Comparison of ENCODE assay signal across 13 mouse cellular contexts in the genomic region with DNA sequence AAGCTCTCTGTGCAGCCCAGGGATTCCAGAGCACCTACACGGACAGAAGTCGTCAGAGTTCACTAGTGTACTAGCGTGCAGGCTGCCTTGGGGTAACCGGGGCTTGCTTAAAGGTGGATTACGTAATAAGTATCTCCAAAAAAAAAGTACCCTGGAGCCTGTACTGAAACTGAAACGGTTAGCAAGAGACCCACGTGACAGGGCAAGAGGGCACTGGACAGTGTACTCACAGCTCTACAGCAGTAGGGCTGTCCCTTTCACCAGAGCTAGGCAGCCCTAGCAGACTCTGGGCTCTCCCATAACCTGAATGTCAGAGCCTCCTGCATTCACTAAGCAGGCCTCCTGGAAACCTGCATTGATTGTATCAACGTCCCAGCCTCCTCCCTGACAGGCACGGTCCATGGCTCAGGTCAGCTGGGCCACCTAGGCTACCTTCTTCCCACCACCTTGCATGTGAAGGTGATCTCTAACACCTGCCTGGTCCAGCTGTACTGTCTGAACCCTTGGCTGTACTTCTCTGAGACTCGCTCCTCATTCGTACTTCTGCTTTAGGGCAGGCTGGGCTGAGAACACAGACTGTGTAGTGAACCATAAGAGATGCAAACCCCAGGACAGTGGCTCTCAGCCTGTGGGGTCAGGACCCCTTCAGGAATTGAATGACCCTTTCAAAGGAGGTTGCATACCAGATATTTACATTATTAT.
A peak's percentile ranks its signal among the peaks of the same experiment; 100 is the strongest.
DNase-seq lines count a peak whose midpoint lies in the region; ATAC-seq and TF ChIP-seq lines count a peak whose summit lies in the region.
"Had no signal": no experiment of that assay in that cellular context is flagged by ENCODE, and none has a peak within 500 bp of the region (broad histone marks: within the 10 kb centered on the region; RNA-seq: fewer than 3 reads in every experiment).

No protein-coding gene starts in this region.

- peak overlapping the region; percentile 33 for H3K4me3 ChIP-seq in liver, postnatal 0 days (ENCODE audit: low read depth, low read length)
- peak overlapping the region; percentile 34 for H3K4me3 ChIP-seq in megakaryocyte, embryonic 14.5 days (replicated peaks)
- H3K4me3 ChIP-seq in forebrain, embryonic 14.5 days (ENCODE audit: low read depth, low read length): no peak overlapping the region
- H3K4me3 ChIP-seq: lung, embryonic 15.5 days had no signal

- peak overlapping the region; percentile 61 for H3K4me2 ChIP-seq in liver, postnatal 0 days (ENCODE audit: low read depth, low read length)
- H3K4me2 ChIP-seq in forebrain, embryonic 14.5 days (ENCODE audit: low read length): no peak overlapping the region
- H3K4me2 ChIP-seq: lung, embryonic 15.5 days had no signal

- H3K9ac ChIP-seq in liver, postnatal 0 days (replicated peaks): peak overlapping the region; percentile 26; the same call in 1 of the 2 replicates
- no peak overlapping the region for H3K9ac ChIP-seq in forebrain, embryonic 14.5 days (ENCODE audit: low read length)
- H3K9ac ChIP-seq: forebrain, postnatal 0 days; lung, embryonic 15.5 days had no signal

- H3K36me3 ChIP-seq in liver, postnatal 0 days (replicated peaks; ENCODE audit: insufficient read depth, low read length): no peaks in the 10 kb centered on the region
- peaks cover 12% of the 10 kb centered on the region for H3K36me3 ChIP-seq in megakaryocyte, embryonic 14.5 days (replicated peaks; ENCODE audit: low read length)
- no peaks in the 10 kb centered on the region for H3K36me3 ChIP-seq in forebrain, embryonic 14.5 days (ENCODE audit: control insufficient read depth, insufficient read depth, low read length)
- H3K36me3 ChIP-seq: lung, embryonic 15.5 days had no signal

- WGBS in liver, postnatal 0 days (ENCODE audit: insufficient replicate concordance): 56% methylated on average over 11 of the region's 11 CpGs
- whole genome bisulfite sequencing in forebrain, embryonic 14.5 days: 91% methylated on average over 11 of the region's 11 CpGs

- peaks cover 3% of the 10 kb centered on the region; the same call in 1 of the 2 replicates for H3K9me3 ChIP-seq in liver, postnatal 0 days (ENCODE audit: low read length)
- H3K9me3 ChIP-seq in megakaryocyte, embryonic 14.5 days: peaks cover 55% of the 10 kb centered on the region
- H3K9me3 ChIP-seq in forebrain, embryonic 14.5 days (replicated peaks; ENCODE audit: control insufficient read depth, low read length): no peaks in the 10 kb centered on the region
- H3K9me3 ChIP-seq: lung, embryonic 15.5 days had no signal

- TF ChIP-seq CTCF in liver, postnatal 0 days (IDR thresholded peaks at IDR 0.05; ENCODE audit: low read depth): no peak

- TF ChIP-seq EP300 in liver, postnatal 0 days (IDR thresholded peaks at IDR 0.05; ENCODE audit: low read depth): no peak

- ATAC-seq in liver, postnatal 0 days: peak; percentile 99
- no peak for ATAC-seq in forebrain, embryonic 14.5 days
- ATAC-seq: activated CD4-positive, CD25-positive, alpha-beta regulatory T cell, adult 4 months; forebrain, postnatal 0 days; hindbrain, postnatal 0 days had no signal

- peaks cover 4% of the 10 kb centered on the region; the same call in 1 of the 2 replicates for H3K4me1 ChIP-seq in liver, postnatal 0 days (ENCODE audit: insufficient read depth)
- H3K4me1 ChIP-seq in megakaryocyte, embryonic 14.5 days: no peaks in the 10 kb centered on the region; the same call in 1 of the 2 replicates
- H3K4me1 ChIP-seq in forebrain, embryonic 14.5 days (ENCODE audit: control insufficient read depth, insufficient read depth, low read length): no peaks in the 10 kb centered on the region
- H3K4me1 ChIP-seq: lung, embryonic 15.5 days had no signal

- H3K27ac ChIP-seq in liver, postnatal 0 days (ENCODE audit: low read depth): peak overlapping the region; percentile 57
- no peak overlapping the region for H3K27ac ChIP-seq in forebrain, embryonic 14.5 days (ENCODE audit: low read depth, low read length)
- H3K27ac ChIP-seq: hindbrain, postnatal 0 days; lung, embryonic 15.5 days had no signal

- H3K27me3 ChIP-seq in liver, postnatal 0 days (ENCODE audit: insufficient read depth, low read length): no peaks in the 10 kb centered on the region
- H3K27me3 ChIP-seq in megakaryocyte, embryonic 14.5 days (replicated peaks): no peaks in the 10 kb centered on the region
- H3K27me3 ChIP-seq in forebrain, embryonic 14.5 days (replicated peaks; ENCODE audit: control insufficient read depth, insufficient read depth, low read length): no peaks in the 10 kb centered on the region
- H3K27me3 ChIP-seq: lung, embryonic 15.5 days had no signal

- peak; percentile 90 for DNase-seq in heart, adult 11 months
- DNase-seq in heart, adult 9 months (ENCODE audit: low spot score in 2 of 2): no peak
- DNase-seq in kidney, postnatal 14 days: peak; percentile 24
- peak; percentile 44 for DNase-seq in liver, postnatal 0 days
- DNase-seq in forebrain, embryonic 14.5 days (ENCODE audit: low spot score): no peak
- DNase-seq in cerebellum, postnatal 25 days: no peak
- DNase-seq in adrenal gland, postnatal 14 days: no peak
- DNase-seq: forebrain, postnatal 0 days; heart, postnatal 10 days had no signal

Comparison
In these comparisons a context has a peak if more than half of its experiments do, and no peak if none do; other contexts are left out.
1. DNase-seq: peak in heart, adult 11 months (single experiment), kidney, postnatal 14 days (single experiment) and liver, postnatal 0 days (single experiment); none in heart, adult 9 months (0 of 2), forebrain, embryonic 14.5 days (single experiment), cerebellum, postnatal 25 days (0 of 2) and adrenal gland, postnatal 14 days (single experiment).